Mouse (Mus musculus) gastrocnemius, adult 18-20 months (tissue): ENCODE measurements around the gene Gp5. TPM values are rescaled to one million over a fixed set of nuclear protein-coding genes. Genes with fewer than 3 reads are reported as not detected.

Experiments used
- DNase-seq: peaks from one replicate; pipeline ENCODE4 v3.0.0; 2021; ENCODE audit warnings: low spot score
- total RNA-seq, 2 experiments: library from RNA; stranded (reverse); gene quantifications; 2 replicates each; pipeline ENCODE4 v1.2.3; 2021

Gp5 gene
- total RNA-seq, 2 experiments from 2014 or later, result not detected

GRCm38 (mm10) chr16:30280676-30281297, 29.8 kb downstream of the Gp5 start:
- DNase-seq, result no peak

- no peak for DNase-seq
These were observed 32.2 kb downstream of the Gp5 start for GRCm38 (mm10) chr16:30278406-30278805.

GRCm38 (mm10) chr16:30275558-30276340, 34.8 kb downstream of the Gp5 start:
- no peak for DNase-seq

- no peak for DNase-seq
These were observed 37.5 kb downstream of the Gp5 start for GRCm38 (mm10) chr16:30273065-30273464.

- DNase-seq, result no peak
These were observed 38.5 kb downstream of the Gp5 start for GRCm38 (mm10) chr16:30271941-30272595.

GRCm38 (mm10) chr16:30271223-30271761, 39.3 kb downstream of the Gp5 start:
- DNase-seq, result no peak

- DNase-seq, result no peak
These were observed 43.2 kb downstream of the Gp5 start, which contains the start of gene Cpn2 for GRCm38 (mm10) chr16:30267359-30267758. Cpn2 (minus strand) TSS chr16:30267499.

GRCm38 (mm10) chr16:30266561-30266960, 44.0 kb downstream of the Gp5 start:
- DNase-seq, result no peak

- no peak for DNase-seq
These were observed 45.0 kb downstream of the Gp5 start for GRCm38 (mm10) chr16:30265611-30266010.

- no peak for DNase-seq
These were observed 47.4 kb downstream of the Gp5 start for GRCm38 (mm10) chr16:30263156-30263555.

- DNase-seq, result peak; percentile 64
These were observed 47.9 kb downstream of the Gp5 start for GRCm38 (mm10) chr16:30262664-30263063.

GRCm38 (mm10) chr16:30262157-30262556, 48.4 kb downstream of the Gp5 start:
- no peak for DNase-seq

GRCm38 (mm10) chr16:30261341-30261740, 49.2 kb downstream of the Gp5 start:
- no peak for DNase-seq

- no peak for DNase-seq
These were observed 50.5 kb downstream of the Gp5 start for GRCm38 (mm10) chr16:30260012-30260635.

GRCm38 (mm10) chr16:30259444-30259843, 51.1 kb downstream of the Gp5 start:
- DNase-seq, result no peak

GRCm38 (mm10) chr16:30258441-30258840, 52.1 kb downstream of the Gp5 start:
- DNase-seq, result no peak

- DNase-seq, result no peak
These were observed 52.9 kb downstream of the Gp5 start for GRCm38 (mm10) chr16:30257718-30258117.
